Mouse (Mus musculus): Measurements from ENCODE around the gene Tomm40.

DNA sequence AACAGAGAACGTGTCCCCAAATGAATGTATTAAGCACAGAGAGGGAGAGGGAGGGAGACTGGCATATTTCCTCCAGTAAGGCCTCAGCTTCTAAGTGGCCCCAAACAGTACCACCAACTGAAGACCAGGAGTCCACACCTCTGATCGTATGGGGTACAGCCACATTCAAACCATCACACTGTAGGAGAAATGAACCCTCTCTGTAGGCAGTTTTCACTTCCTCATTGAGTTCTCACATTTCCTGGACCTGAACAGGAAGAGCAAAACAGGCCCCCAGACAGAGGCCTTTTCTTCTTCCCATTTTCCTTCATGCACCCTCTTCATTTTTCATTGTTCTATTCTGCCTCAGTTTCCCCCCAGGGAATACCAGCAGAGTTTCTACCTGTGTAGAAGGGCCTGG lies 47.8 kb downstream of the Tomm40 start:
- TF ChIP-seq CTCF (IDR thresholded peaks at IDR 0.05; ENCODE audit: borderline replicate concordance, extremely low read depth, insufficient read depth, insufficient read length): no peak
- no peak for TF ChIP-seq POLR2A (IDR thresholded peaks at IDR 0.05; ENCODE audit: borderline replicate concordance, extremely low read depth, insufficient read depth, insufficient read length, poor library complexity, severe bottlenecking)

Measured in brain, embryonic 14.5 days (tissue).